Mouse (Mus musculus): ENCODE data around the gene Daam2.

Daam2 gene

DNA sequence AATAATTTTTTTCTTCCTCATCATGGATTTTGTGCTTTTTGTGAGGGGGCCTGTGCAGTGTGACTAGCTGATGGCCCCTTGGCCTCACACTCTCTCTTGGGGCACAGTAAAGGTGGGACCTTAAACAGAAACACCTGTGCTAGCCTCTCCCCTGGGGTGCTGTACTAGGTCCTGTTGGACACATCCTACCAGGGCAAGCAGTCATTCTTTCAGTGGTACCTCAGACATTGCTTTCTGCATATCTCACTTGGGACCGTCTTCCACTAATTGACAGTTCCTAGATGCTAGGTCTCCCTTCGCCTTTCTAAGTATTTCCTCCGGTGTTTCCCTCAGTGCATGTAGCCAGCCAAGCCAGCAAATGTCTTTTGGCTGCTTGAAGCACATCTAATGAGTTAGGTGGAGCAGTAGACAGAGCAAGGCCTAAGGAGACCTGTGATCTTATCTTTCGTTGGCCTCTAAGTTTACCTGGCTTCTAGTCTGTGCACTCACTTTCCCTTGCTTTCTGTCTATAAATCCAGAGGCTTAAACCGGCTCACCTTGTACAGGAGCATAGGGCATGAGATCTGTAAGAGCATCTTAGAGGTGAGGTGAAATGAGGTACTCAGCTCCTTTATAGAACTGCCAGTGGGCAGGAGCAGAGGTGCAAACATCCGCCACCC, 134.5 kb downstream of the Daam2 start:
- DNase-seq, result no peak

DNA sequence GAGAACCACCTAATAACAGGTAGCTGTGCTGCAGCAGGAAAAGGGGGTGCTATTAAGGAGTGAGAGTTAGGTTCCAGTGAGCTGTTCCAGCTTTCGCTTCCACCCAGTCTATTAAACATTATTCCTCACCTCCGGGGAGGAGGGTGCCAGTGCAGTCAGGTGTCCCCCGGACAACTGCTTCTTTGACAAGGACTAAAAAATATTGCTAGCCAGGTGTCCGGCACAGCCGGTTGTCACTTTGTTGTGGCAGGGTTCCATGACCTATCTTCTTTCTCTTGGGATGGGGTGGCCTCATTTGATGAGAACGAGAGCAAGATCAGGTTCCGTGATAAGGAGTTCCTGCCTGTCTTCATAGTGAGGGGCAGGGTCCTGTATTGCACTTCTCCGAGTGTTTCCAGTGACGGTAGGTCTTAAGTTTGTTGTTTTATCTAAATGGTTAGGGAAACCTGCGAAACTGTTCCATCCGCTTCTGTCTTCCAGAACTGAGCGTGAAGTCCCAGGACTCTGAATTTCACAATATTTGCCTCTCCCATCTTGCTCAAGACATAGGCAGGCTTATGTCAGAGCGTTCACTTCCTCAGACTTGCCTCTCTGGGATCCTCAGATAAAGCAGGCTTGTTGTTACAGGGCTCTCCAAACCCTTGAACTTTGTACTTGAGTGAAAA, 135.3 kb downstream of the Daam2 start:
- no peak for DNase-seq

DNA sequence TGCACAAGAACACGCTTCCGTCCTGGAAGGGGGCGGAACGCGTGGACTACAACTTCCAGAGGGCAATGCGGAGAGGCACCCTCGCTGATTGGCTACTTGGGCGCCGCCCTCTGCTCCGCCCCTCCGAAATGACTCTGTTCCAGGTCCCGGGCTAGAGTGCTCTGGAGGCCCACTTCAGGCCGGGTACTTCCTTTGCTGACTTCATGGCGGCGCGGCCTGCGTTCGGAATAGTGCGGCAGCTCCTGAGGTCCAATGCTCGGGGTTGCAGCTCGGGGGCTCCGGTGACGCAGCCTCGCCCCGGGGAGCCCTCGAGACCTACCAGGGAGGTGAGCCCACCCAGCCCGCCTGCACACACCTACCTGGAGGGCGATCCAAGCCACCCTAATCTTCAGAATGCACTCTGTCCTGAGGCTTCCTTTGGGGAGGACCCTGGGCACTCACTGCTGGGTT, 135.9 kb downstream of the Daam2 start, which contains the start of gene Mocs1:
TSS of gene Mocs1 (plus strand) at position 124 of the 450 bp plus-strand sequence.
- DNase-seq, result peak; percentile 93

DNA sequence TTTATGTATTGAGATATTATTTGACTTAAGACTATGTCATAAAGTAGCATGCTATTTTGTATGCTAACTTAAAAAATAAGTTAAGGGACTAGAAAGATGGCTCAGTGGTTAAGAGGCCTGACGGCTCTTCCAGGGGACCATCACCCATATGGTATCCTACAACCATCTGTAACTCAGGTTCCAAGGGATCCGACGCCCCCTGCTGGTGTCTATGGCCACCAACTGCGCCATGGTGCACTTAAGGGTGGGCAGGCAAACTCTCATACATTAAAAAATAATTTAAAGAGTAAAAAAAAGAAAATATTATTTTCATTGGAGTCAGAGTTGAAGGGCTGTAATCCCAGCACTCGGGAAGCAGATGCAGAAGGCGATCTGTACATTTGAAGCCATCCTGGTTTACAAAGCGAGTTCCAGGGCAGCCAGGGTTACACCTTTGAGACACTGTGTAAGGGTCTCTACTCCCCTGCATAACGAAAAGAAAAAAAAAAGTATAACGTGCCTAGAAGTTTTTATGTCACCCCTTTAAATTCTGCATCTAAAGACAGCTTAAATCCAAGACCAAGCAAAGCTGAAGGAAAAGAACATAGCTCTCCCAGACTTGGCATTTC, 136.4 kb downstream of the Daam2 start:
- DNase-seq, result peak; percentile 37

DNA sequence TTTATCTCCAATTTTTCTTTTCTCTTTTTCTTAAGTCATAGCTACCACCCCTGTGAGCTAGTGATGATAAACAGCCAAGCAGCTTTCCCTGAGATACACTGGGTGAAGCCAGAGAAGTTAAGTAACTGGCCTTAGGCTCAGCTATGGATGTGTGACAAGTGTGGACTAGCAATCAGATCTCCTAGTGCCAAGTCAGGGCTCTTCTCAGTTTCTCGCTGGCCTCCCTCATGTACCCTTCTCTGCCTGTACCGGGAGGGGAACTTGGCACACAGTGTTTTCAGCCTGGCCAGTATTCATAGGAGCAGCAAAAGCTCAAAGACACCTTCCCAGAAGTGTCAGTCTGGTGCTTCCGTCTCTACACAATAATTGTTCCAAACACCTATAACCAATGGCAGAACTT, 140.3 kb downstream of the Daam2 start:
- no peak for DNase-seq

DNA sequence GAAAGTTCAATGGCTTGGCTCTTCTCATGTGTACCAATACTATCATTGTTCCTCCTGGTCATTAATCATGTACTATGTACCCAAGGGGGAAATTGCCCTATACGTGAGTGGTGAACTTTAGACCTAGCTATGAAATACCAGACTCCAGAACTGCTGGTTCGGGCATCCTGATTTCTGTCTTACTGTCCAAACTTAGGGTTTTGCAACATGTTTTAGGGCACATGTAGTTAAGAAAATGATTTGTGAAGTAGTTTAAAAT, 141.1 kb downstream of the Daam2 start:
- no peak for DNase-seq

DNA sequence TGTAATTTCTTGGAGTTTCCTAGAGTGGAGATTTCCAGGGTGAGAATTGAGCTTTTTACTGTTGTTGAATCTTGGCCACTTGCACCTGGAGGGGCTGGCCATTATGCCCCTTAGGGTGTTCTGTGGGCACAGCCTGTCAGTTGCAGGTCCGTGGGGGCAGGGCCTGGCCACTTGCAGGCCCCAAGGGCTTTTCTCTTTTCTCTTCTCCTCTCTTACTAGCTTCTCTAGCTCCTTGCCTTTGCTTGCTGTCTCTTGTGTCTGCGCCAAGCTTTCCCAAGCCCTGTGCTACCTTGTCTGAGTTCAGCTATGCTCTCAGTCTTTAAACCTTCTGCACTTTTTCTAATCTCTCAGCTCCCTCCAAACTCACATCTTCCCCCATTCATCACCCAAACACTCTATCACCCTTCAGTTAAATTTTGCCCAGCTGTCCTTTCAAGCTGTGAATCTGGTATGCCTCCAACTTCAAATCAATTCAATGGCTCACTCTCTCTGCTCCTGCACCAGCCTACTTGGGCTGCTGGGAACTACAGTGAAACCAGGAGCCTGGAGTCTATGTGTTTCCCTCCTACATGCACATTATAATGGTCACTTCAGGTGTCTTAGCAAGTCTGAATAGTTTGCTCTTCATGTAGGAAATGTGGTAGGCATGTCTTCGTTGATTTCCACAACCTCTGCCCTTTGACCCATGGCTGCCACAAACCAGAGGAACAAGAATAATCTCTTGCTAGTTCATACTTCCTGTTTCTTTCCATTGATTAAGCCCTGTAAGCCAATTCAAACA, 141.7 kb downstream of the Daam2 start:
- DNase-seq, result no peak

DNA sequence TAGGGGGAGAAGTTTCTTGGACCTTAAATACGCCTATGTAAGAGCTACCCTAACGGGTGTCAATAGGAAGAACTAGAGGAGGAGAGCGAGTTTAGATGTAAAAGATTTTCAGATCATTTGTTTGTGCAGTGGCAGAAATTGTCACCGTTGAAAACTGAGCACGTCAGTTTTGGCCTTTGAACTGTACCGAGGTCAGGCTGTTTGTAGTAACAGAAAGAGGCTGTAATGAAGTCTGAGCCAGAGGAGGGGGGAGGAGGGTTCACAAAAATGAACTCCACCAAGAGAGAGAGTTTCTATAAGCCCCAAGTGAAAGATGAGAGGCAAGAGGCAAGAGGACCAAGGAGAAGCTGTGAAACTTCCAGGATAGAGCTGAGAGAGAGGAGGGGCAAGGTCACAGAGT, 144.3 kb downstream of the Daam2 start:
- no peak for DNase-seq

DNA sequence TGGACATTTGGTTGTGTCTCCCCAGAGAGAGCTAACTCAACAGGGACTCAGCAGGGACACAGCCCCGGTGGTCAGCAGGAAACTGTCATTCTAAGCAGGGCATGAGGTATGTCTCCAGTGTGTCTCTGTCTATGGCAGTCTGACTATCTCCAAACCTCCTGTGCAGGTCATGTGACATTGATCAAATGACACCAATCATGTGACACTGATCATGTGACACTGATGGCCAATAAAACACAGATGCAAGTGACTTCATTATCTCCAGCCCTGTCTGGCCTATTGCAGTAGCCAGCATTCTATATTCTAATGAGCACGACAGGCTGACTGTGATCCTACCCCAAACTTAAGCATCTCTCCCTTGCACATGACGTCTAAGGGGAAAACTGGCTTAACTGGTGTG, 147.9 kb downstream of the Daam2 start:
- no peak for DNase-seq

DNA sequence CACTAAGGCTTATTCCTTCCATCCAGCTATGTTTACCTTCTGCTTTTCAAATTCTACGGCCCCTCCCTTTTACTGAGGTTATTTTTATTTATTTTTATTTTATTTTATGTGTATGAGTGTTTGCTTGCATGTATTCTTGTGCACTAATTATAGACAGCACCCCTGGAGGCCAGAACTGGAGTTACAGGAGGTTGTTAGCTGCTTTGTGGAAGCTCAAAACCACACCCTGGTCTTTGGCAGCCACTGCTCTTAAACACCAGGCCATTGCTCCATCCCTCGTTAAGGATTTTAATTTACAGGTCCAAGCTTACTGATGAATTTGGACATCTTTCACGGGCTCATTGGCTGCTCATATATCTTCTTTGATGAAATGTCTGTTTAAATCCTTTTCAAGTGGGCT, 150.6 kb downstream of the Daam2 start:
- peak; percentile 37 for DNase-seq

DNA sequence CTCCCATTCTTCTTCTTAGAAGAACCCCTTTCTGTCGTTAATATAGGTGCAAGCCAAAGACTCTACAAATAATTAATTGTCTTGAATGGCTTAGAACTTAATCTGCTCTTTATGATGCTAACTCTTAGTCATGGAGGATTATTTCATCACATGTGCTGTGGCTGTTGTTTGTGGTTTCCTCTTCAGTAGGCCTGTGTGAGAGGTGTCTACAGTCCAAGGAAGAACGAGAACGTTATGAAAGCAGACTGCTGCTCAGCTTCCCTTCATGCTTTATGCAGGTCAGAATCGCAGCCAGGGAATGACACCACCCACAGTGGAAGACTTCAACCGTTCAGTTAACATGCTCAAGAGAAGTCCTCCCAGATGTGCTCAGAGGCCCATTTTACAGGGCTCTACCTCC, 151.2 kb downstream of the Daam2 start:
- no peak for DNase-seq
